Mouse (Mus musculus): ENCODE results near the gene Mr1. TPM values are rescaled to one million over a fixed set of nuclear protein-coding genes. Genes with fewer than 3 reads are reported as not detected.

The Mr1 gene
- polyA plus RNA-seq, 1 experiment from 2014 or later: 4.2 TPM

DNA sequence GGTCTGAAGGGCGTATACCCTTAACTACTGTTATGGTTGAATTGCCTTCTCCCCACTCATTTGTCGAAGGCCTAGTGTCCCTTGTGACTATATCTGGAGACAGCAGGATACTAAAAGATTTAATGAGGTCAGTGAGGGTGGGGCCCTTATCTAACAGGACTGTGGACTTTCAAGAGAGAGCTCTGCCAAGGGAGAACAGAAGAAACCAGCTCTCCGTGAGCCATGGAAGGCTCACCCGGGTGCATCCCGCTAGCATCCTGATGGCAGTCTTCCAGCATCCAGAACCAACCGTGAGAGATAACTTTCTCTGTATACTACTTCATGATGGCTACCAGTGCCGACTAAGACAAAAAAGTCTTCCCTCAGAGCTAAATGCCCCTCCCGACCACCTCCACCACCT is 61.8 kb downstream of the Mr1 start:
- DNase-seq (ENCODE audit: low spot score): no peak
- Histone ChIP-seq H3K9me3 (ENCODE audit: control insufficient read depth, low read length) (no peaks in the 10 kb centered on the region), H3K4me2 (replicated peaks; ENCODE audit: low read depth) (no peak overlapping the region), H3K9ac (ENCODE audit: low read length) (no peak overlapping the region), H3K4me1 (replicated peaks; ENCODE audit: control insufficient read depth, insufficient read depth) (peaks cover 20% of the 10 kb centered on the region), H3K4me3 (ENCODE audit: low read depth, low read length) (no peak overlapping the region), H3K27me3 (ENCODE audit: control insufficient read depth, insufficient read depth, low read length) (no peaks in the 10 kb centered on the region), H3K27ac (replicated peaks) (peak overlapping the region; percentile 93; the same call in 1 of the 2 replicates), H3K36me3 (ENCODE audit: control insufficient read depth, insufficient read depth, low read length) (no peaks in the 10 kb centered on the region)
- no peak for ATAC-seq (ENCODE audit: low FRiP score, low TSS enrichment)
- no peak for TF ChIP-seq EP300 (optimal IDR thresholded peaks at IDR 0.05)
- TF ChIP-seq CTCF (IDR thresholded peaks at IDR 0.05; ENCODE audit: low read depth): no peak
- WGBS: 48% methylated on average over 8 of the region's 8 CpGs

DNA sequence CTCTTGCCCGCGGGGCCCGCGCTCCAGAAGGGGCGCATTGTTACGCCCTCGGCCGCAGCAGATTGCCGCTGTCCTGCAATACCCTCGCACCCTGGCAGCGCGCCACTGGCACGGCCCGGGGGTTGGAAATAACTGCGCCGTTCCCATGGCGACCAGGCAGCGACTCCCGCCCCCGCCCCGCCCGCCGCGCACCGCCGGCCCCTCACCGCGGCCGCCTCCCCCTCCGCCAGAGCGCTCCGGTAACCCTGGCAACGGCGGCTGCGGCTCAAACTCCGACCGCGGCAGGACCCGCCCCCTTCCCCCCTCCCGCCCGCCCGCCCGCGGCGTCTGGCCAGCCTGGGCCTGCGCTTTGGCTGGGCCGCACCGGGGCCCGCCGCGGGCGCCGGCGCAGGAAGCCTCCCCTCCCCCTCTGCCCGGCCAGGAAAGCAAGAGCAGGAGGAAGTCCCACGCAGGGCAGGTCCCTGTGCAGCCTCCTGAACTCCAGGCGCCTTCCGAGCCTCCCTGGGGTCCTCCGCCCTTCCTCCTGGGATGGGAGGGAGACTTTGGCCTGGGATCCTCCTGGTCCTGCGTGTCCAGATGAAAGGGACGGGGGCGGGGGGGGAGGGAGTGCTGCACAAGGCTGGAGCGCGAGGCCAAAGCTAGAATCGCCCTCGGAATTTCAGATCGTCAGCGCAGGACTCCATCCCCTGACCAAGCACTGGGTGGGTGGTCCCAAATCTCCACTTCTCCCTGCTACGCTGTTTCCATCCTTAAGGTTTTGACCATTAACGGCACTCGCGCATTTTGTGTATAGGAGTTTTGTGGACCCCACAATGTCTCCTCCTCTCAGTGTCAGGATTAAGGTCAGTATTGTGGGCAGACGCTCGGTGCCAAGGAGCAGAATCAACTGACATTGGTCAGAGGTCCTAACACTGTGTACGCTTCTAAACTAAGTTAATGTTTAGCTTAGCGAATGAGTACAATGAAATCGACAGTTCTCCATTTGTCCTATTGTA is 63.0 kb downstream of the Mr1 start:
- H3K27me3 ChIP-seq (ENCODE audit: control insufficient read depth, insufficient read depth, low read length): no peaks in the 10 kb centered on the region
- WGBS: 1% methylated on average over 49 of the region's 77 CpGs
- H3K36me3 ChIP-seq (ENCODE audit: control insufficient read depth, insufficient read depth, low read length): no peaks in the 10 kb centered on the region
- H3K4me1 ChIP-seq (replicated peaks; ENCODE audit: control insufficient read depth, insufficient read depth): peaks cover 14% of the 10 kb centered on the region
- H3K27ac ChIP-seq (replicated peaks): peak overlapping the region; percentile 93
- DNase-seq (ENCODE audit: low spot score) (peak; percentile 96), ATAC-seq (ENCODE audit: low FRiP score, low TSS enrichment) (peak; percentile 93)
- TF ChIP-seq EP300 (optimal IDR thresholded peaks at IDR 0.05) (no peak), CTCF (IDR thresholded peaks at IDR 0.05; ENCODE audit: low read depth) (no peak)
- H3K4me2 ChIP-seq (replicated peaks; ENCODE audit: low read depth): peak overlapping the region; percentile 77
- H3K9me3 ChIP-seq (ENCODE audit: control insufficient read depth, low read length): no peaks in the 10 kb centered on the region
- H3K9ac ChIP-seq (ENCODE audit: low read length): peak overlapping the region; percentile 66
- peak overlapping the region; percentile 50 for H3K4me3 ChIP-seq (ENCODE audit: low read depth, low read length)

GRCm38 (mm10) chr1:155082965-155083268 is 63.7 kb downstream of the Mr1 start:
- Histone ChIP-seq H3K9ac (ENCODE audit: low read length) (peak overlapping the region; percentile 66), H3K4me3 (ENCODE audit: low read depth, low read length) (peak overlapping the region; percentile 50), H3K27ac (replicated peaks) (peak overlapping the region; percentile 93), H3K36me3 (ENCODE audit: control insufficient read depth, insufficient read depth, low read length) (no peaks in the 10 kb centered on the region), H3K27me3 (ENCODE audit: control insufficient read depth, insufficient read depth, low read length) (no peaks in the 10 kb centered on the region), H3K4me2 (replicated peaks; ENCODE audit: low read depth) (peak overlapping the region; percentile 77), H3K9me3 (ENCODE audit: control insufficient read depth, low read length) (no peaks in the 10 kb centered on the region), H3K4me1 (replicated peaks; ENCODE audit: control insufficient read depth, insufficient read depth) (peaks cover 14% of the 10 kb centered on the region)
- ATAC-seq (ENCODE audit: low FRiP score, low TSS enrichment) (peak; percentile 0; the same call in 1 of the 2 replicates), DNase-seq (ENCODE audit: low spot score) (no peak)
- no peak for TF ChIP-seq CTCF (IDR thresholded peaks at IDR 0.05; ENCODE audit: low read depth)
- TF ChIP-seq EP300 (optimal IDR thresholded peaks at IDR 0.05): no peak
- under 1% methylated on average over 16 of the region's 18 CpGs for WGBS

DNA sequence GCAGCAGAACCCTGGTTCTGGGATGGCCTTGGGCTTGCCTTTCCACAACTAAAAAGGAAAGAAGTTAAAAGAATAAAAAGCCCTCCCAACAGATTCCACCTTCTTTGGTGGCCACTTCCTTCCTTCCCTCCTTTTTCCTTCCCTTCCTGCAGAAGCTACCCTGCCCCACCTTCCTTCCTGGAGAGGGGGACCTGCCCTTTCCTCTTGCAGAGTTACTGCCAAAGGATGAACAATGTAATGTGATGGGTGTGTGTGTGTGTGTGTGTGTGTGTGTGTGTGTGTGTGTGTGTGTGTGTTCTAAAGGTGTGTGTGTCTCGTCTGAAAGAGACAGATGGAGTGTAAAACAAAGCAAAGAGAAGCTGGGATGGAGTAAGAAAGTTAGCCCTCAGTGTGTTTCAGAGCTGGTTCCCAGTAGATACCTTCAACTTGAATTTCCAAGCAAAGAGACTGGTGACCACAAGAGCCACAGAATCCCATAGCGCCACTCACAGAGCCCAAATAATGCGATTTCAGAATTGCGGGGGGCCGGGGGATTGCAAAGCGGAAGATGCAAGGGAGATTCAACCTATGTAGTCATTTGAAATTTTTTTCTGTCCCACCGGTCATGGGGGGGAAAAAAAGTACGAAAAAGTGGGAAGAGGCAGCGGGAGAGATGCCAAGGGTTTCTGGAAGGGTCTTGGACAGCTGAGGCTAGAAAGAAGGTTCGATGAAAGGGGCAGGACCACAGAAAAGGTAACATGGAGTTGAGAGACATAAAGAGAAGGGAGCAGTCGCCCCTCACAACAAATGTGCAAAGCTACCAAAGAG is 64.3 kb downstream of the Mr1 start:
- 18% methylated on average over 11 of the region's 11 CpGs for WGBS
- Histone ChIP-seq H3K4me3 (ENCODE audit: low read depth, low read length) (peak overlapping the region; percentile 50), H3K27ac (replicated peaks) (peak overlapping the region; percentile 93), H3K36me3 (ENCODE audit: control insufficient read depth, insufficient read depth, low read length) (no peaks in the 10 kb centered on the region), H3K4me2 (replicated peaks; ENCODE audit: low read depth) (peak overlapping the region; percentile 77), H3K9me3 (ENCODE audit: control insufficient read depth, low read length) (no peaks in the 10 kb centered on the region), H3K27me3 (ENCODE audit: control insufficient read depth, insufficient read depth, low read length) (no peaks in the 10 kb centered on the region), H3K4me1 (replicated peaks; ENCODE audit: control insufficient read depth, insufficient read depth) (peaks cover 14% of the 10 kb centered on the region), H3K9ac (ENCODE audit: low read length) (peak overlapping the region; percentile 66)
- ATAC-seq (ENCODE audit: low FRiP score, low TSS enrichment): no peak
- no peak for TF ChIP-seq CTCF (IDR thresholded peaks at IDR 0.05; ENCODE audit: low read depth)
- no peak for TF ChIP-seq EP300 (optimal IDR thresholded peaks at IDR 0.05)
- DNase-seq (ENCODE audit: low spot score): no peak

DNA sequence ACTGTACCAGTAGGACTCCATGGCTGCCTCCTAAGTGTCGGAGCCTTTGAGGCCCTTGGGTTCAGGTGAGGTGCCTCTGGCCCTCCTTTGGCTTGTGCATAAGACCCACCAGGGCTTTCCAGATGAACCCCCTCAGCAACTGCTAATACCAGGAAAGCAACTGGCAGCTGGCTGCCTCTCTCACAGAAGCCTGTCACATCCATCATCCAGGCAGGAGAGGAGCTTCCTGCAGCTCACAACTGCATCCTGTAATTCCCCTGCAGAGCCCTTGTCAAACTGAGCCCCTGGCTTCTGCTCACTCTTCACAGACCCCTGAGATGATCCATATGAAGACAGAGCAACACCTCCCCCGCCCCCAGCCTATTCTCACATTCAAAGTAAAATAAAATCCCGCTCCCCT is 68.9 kb downstream of the Mr1 start:
- H3K27me3 ChIP-seq (ENCODE audit: control insufficient read depth, insufficient read depth, low read length): no peaks in the 10 kb centered on the region
- H3K4me1 ChIP-seq (replicated peaks; ENCODE audit: control insufficient read depth, insufficient read depth): peaks cover under 1% of the 10 kb centered on the region
- no peak overlapping the region for H3K4me3 ChIP-seq (ENCODE audit: low read depth, low read length)
- ATAC-seq (ENCODE audit: low FRiP score, low TSS enrichment): no peak
- H3K27ac ChIP-seq (replicated peaks): no peak overlapping the region
- H3K4me2 ChIP-seq (replicated peaks; ENCODE audit: low read depth): no peak overlapping the region
- DNase-seq (ENCODE audit: low spot score): no peak
- TF ChIP-seq CTCF (IDR thresholded peaks at IDR 0.05; ENCODE audit: low read depth) (no peak), EP300 (optimal IDR thresholded peaks at IDR 0.05) (no peak)
- H3K9ac ChIP-seq (ENCODE audit: low read length): no peak overlapping the region
- no peaks in the 10 kb centered on the region for H3K9me3 ChIP-seq (ENCODE audit: control insufficient read depth, low read length)
- no peaks in the 10 kb centered on the region for H3K36me3 ChIP-seq (ENCODE audit: control insufficient read depth, insufficient read depth, low read length)
- WGBS: 67% methylated on average over 3 of the region's 3 CpGs

Other genes with a start within 250 kb of the Mr1 start
- 7.3 and 11.2 TPM in 2 replicates for gene Ier5, start 47.2 kb downstream of the Mr1 start, polyA plus RNA-seq (2015; fragmentation: Nextera tagmentation; extraction: Ambion mirVana)
- 36.6 and 39.0 TPM in 2 replicates for gene Stx6, start 11.9 kb upstream of the Mr1 start, polyA plus RNA-seq (2015; fragmentation: Nextera tagmentation; extraction: Ambion mirVana)
- 1.6 TPM in 2 replicates for gene BC034090, start 97.6 kb upstream of the Mr1 start, polyA plus RNA-seq (2015; fragmentation: Nextera tagmentation; extraction: Ambion mirVana)